Mouse (Mus musculus): Measurements from ENCODE around the gene Tex22.

GRCm38 (mm10) chr12:113114141-113114540 lies 39.8 kb downstream of the Tex22 start:
- no peak for TF ChIP-seq CTCF (IDR thresholded peaks at IDR 0.05; ENCODE audit: low read depth)
- no peak for TF ChIP-seq EP300 (IDR thresholded peaks at IDR 0.05; ENCODE audit: low read depth)

Measured in heart, postnatal 0 days (tissue).